Mouse (Mus musculus) intestine, postnatal 0 days (tissue): Measurements from ENCODE around the gene Pacsin1. TPM values are rescaled to one million over a fixed set of nuclear protein-coding genes. Genes with fewer than 3 reads are reported as not detected.
A peak's percentile ranks its signal among the peaks of the same experiment; 100 is the strongest.
"Not testable (repeated sequence)": the region's sequence is repeated elsewhere in the genome, so short reads cannot be mapped to it uniquely, and the experiment has no call there.

ENCODE experiments used
- ATAC-seq: fragments of 200-750 bp; cut with Nextera tagmentation; 2 replicates; pipeline ENCODE4 v1.8.0; 2017; ENCODE audit warnings: mild to moderate bottlenecking, moderate TSS enrichment, moderate library complexity
- H3K27ac ChIP-seq: fragments of 300-500 bp; sonication (generic); 2 replicates; pipeline ENCODE4 v1.5.1; 2014; ENCODE audit warnings: mild to moderate bottlenecking, low read depth, low read length, moderate library complexity
- H3K27me3 ChIP-seq: fragments of 300-500 bp; sonication (generic); replicated peaks from 2 replicates; pipeline ENCODE4 v1.6.1; 2014; ENCODE audit warnings: low read length, mixed read lengths; ENCODE audit not compliant: control insufficient read depth, insufficient read depth
- H3K36me3 ChIP-seq: fragments of 300-500 bp; sonication (generic); 2 replicates; pipeline ENCODE4 v1.6.1; 2014; ENCODE audit warnings: mild to moderate bottlenecking, moderate library complexity; ENCODE audit not compliant: control insufficient read depth, insufficient read depth
- H3K4me1 ChIP-seq: fragments of 300-500 bp; sonication (generic); replicated peaks from 2 replicates; pipeline ENCODE4 v1.6.1; 2014; ENCODE audit warnings: antibody characterized with exemption, low read length, mixed read lengths; ENCODE audit not compliant: control insufficient read depth, insufficient read depth
- H3K4me2 ChIP-seq: fragments of 300-500 bp; sonication (generic); replicated peaks from 2 replicates; pipeline ENCODE4 v1.6.1; 2014; ENCODE audit warnings: low read depth, mild to moderate bottlenecking, moderate library complexity
- H3K4me3 ChIP-seq: fragments of 300-500 bp; sonication (generic); 2 replicates; pipeline ENCODE4 v1.5.1; 2014; ENCODE audit warnings: low read depth, low read length
- H3K9ac ChIP-seq: fragments of 300-500 bp; sonication (generic); 2 replicates; pipeline ENCODE4 v1.6.1; 2014; ENCODE audit warnings: mild to moderate bottlenecking, low read depth, low read length
- H3K9me3 ChIP-seq: fragments of 300-500 bp; sonication (generic); 2 replicates; pipeline ENCODE4 v1.6.1; 2016; ENCODE audit warnings: mixed run types; ENCODE audit not compliant: control insufficient read depth
- CTCF ChIP-seq: sonication (generic); IDR thresholded peaks from 2 replicates; pipeline ENCODE4 v1.5.1; 2016; ENCODE audit warnings: low read depth, mild to moderate bottlenecking, control low read depth, antibody characterized with exemption, moderate library complexity
- WGBS: fragments of 180-500 bp; shearing (Covaris S2); extraction: QIAGEN DNeasy Blood & Tissue Kit; methylation state at CpG from one replicate; pipeline ENCODE4 v1.1.7; 2014; 5-methylcytosine and 5-hydroxymethylcytosine counted together
- polyA plus RNA-seq: library from polyadenylated mRNA; unstranded; fragments of >200 nt; fragmentation: Nextera tagmentation; extraction: Ambion mirVana; gene quantifications from 2 replicates; pipeline ENCODE4 v1.2.1, GENCODE M21; 2015

The Pacsin1 gene
- polyA plus RNA-seq, 1 experiment from 2014 or later, result 1.4 TPM

DNA sequence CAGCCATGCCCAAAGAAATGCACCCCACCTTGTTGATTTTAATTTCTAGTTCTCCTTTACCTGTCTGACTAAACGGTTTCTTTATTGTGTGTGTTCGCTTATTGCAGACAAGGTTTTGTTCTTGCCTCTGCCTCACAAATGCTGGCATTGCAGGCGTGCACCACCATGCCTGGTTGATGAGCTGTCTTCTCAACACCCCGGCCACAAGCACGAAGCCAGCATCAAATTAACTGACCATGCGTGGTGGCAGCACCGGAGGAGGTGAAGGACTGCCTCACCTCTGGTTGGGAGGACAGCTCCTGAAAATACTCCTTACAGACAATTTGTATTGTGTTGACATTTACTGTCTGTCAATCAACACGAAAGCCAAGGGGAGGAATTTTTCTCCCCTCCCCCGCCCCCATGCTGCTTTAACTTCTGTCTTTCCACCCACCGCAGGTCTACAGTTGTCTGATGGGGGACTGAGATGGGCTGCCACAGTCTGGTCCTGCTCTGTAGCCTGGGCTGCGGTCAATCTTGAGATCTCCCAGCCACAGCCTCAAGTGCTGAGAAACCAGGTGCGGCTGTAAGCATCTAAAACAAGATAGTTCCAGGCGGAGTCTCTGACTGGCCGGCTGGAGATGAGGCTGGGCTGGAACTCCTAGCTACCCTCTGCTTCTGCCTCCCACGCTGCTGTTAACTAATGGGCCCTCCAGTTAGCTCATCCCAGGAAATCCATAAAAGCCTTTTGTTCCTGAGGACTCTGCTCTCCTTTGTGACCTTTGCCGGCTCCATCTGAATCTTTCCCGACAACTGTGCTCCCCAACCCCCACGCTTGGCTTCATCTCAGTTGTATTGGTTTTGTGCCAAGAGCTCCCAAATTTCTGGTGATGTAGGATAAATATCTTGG lies 18.9 kb upstream of the Pacsin1 start, which contains the start of gene Rps10:
TSS of gene Rps10 (minus strand) at position 538 of the 889 bp plus-strand sequence.
- Histone ChIP-seq H3K4me1 (no peaks in the 10 kb centered on the region), H3K4me2 (peak within 1 kb of the TSS; percentile 74), H3K27ac (peak within 1 kb of the TSS; percentile 78), H3K36me3 (peaks cover 19% of the 10 kb centered on the region), H3K9me3 (no peaks in the 10 kb centered on the region), H3K9ac (no peak within 1 kb of the TSS), H3K27me3 (no peaks in the 10 kb centered on the region), H3K4me3 (peak within 1 kb of the TSS; percentile 85)
- 48% methylated on average over 18 of the region's 18 CpGs for WGBS
- no peak for TF ChIP-seq CTCF
- no peak for ATAC-seq

DNA sequence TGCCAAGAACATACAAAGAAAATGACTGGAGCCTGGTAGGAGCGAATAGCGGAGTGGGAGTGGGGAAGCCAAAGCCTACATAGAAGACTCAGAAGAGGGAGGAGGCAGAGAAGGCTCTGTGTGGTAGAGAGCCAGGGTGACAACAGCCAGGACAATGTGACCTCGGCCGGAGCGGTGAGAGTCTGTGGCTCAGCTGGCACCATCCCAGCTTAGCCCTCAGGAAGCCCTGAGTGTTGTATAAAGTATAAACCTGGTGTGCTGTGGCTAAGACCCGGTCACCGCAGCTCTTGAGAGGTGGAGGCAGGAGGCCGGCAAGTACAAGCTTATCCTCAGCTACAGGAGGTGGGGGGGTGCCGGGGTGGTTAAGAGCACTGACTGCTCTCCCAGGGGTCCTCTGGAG lies 18.0 kb upstream of the Pacsin1 start:
- Histone ChIP-seq H3K27ac (no peak overlapping the region), H3K4me2 (no peak overlapping the region), H3K27me3 (no peaks in the 10 kb centered on the region), H3K9me3 (no peaks in the 10 kb centered on the region), H3K4me1 (no peaks in the 10 kb centered on the region), H3K4me3 (no peak overlapping the region), H3K9ac (no peak overlapping the region), H3K36me3 (peaks cover 10% of the 10 kb centered on the region; the same call in 1 of the 2 replicates)
- 63% methylated on average over 9 of the region's 9 CpGs for WGBS
- no peak for TF ChIP-seq CTCF
- no peak for ATAC-seq

DNA sequence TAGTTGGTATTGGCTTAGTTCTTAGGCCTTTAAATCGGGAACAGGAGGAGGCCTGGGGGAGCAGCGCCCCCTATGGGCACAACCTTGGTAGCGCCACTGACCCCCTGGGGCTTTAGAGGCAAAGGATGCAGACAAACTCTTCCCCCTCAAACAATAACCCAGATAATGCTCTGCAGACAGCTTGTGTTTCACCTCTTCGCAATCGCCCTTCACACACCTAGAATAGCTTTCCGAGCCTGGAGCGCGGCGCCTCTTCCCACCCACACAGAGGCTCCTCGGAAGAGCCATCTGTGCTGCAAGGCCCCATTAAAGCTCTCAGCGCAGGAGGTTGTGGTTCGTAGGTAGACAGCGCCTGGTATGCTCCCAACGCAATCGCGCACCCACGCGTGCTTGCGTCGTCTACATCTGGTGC lies 16.4 kb upstream of the Pacsin1 start:
- Histone ChIP-seq H3K9ac (no peak overlapping the region), H3K27ac (no peak overlapping the region), H3K9me3 (no peaks in the 10 kb centered on the region), H3K27me3 (no peaks in the 10 kb centered on the region), H3K36me3 (no peaks in the 10 kb centered on the region), H3K4me2 (no peak overlapping the region), H3K4me3 (no peak overlapping the region), H3K4me1 (no peaks in the 10 kb centered on the region)
- ATAC-seq, result no peak
- WGBS, result 77% methylated on average over 20 of the region's 20 CpGs
- peak; percentile 64 for TF ChIP-seq CTCF

DNA sequence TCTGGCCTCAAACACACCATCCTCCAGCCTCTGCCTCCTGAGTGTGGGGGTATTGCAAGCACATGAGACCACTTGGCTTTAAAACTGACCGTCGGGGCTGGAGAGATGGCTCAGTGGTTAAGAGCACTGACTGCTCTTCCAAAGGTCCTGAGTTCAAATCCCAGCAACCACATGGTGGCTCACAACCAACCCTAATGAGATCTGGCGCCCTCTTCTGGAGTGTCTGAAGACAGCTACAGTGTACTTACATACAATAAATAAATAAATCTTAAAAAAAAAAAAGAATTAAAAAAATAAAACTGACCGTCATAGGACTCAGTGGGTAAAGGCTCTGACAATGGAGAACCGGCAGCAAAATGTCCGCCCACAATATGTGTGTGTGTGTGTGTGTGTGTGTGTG lies 15.5 kb upstream of the Pacsin1 start:
- not testable (repeated sequence) for H3K4me2 ChIP-seq, H3K4me1 ChIP-seq, H3K27me3 ChIP-seq, H3K27ac ChIP-seq, ATAC-seq, H3K36me3 ChIP-seq, H3K4me3 ChIP-seq, H3K9ac ChIP-seq, H3K9me3 ChIP-seq
- TF ChIP-seq CTCF, result peak; percentile 21
- WGBS, result 90% methylated on average over 6 of the region's 6 CpGs

DNA sequence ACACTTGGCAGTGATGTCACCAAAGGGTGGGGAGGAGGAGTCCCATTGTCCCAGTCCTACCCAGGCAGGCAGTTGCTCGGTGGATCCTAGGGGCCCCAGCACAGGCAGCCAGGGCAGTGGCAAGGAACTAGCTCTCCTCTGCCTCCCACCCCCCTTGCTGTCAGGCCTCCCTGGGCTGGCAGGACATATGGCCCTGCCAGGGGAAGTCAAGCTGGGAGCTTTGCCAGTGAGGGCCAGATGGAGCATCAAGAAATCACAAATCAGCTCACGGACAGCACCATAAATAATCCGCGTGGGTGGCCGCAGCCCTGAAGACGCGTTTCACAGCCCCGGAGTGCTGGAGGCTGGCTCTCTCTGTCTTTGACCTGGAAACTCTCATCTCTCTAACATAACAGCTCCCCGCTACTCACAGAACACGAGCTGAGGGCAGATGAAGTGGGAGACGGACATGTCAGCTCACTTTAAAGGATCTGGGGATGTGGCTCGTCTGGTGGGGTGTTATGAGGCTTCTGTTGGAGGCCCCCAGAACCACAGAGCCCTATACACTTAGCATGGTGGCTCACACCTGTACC lies 12.7 kb upstream of the Pacsin1 start:
- Histone ChIP-seq H3K27me3 (no peaks in the 10 kb centered on the region), H3K9me3 (no peaks in the 10 kb centered on the region), H3K36me3 (no peaks in the 10 kb centered on the region), H3K4me3 (no peak overlapping the region), H3K27ac (no peak overlapping the region), H3K4me1 (no peaks in the 10 kb centered on the region), H3K9ac (peak overlapping the region; percentile 1; the same call in 1 of the 2 replicates), H3K4me2 (no peak overlapping the region)
- no peak for ATAC-seq
- 26% methylated on average over 12 of the region's 12 CpGs for WGBS
- TF ChIP-seq CTCF, result no peak

DNA sequence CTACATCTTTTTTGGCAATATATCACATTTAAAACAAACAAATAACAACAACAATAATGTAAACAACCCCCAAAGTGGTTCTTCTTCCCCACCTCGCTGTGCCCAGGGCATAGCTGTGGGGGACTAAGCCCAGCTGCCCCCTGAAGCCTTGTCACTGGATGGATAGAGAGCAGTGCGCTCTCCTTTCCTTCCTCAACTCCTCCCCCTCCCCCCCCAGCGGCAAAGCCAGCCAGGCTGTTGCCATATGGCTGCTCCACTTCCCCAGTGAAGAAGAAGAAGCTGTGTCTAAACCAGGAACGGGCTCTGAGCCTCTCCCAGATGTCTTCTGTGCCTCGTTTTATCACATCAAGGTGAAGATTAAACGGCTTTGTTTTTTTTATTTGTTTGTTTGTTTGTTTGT lies 12.2 kb upstream of the Pacsin1 start:
- TF ChIP-seq CTCF, result no peak
- WGBS, result 42% methylated on average over 6 of the region's 6 CpGs
- no peaks in the 10 kb centered on the region for H3K36me3 ChIP-seq
- ATAC-seq, result no peak
- H3K4me2 ChIP-seq, result no peak overlapping the region
- no peak overlapping the region for H3K4me3 ChIP-seq
- H3K9me3 ChIP-seq, result no peaks in the 10 kb centered on the region
- H3K4me1 ChIP-seq, result no peaks in the 10 kb centered on the region
- H3K27me3 ChIP-seq, result no peaks in the 10 kb centered on the region
- H3K9ac ChIP-seq, result peak overlapping the region; percentile 1; the same call in 1 of the 2 replicates
- no peak overlapping the region for H3K27ac ChIP-seq
